Mouse (Mus musculus) liver, postnatal 0 days (tissue): Measurements from ENCODE around the gene Nox1.
"Not testable (repeated sequence)": the region's sequence is repeated elsewhere in the genome, so short reads cannot be mapped to it uniquely, and the experiment has no call there.

Experiments
- CTCF ChIP-seq: sonication (generic); IDR thresholded peaks from 2 replicates; pipeline ENCODE4 v1.5.1; 2016; ENCODE audit warnings: antibody characterized with exemption, low read depth
- EP300 ChIP-seq: IDR thresholded peaks from 2 replicates; pipeline ENCODE4 v1.6.1; 2016; ENCODE audit warnings: antibody characterized with exemption, low read depth, mild to moderate bottlenecking

DNA sequence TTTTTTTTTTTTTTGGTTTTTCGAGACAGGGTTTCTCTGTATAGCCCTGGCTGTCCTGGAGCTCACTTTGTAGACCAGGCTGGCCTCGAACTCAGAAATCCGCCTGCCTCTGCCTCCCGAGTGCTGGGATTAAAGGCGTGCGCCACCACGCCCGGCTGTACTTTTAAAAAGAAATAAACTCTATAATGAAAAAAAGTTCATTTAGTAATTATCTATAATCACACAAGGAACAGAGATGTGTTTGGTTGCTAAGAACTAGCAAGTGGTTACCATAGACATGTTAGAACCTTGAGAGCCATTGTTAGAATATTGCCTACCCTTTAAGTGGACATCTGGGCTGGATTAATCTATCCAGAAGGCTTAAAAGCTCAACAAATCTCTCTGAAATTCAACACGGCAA lies 34.6 kb downstream of the Nox1 start, which contains the start of gene Arl13a:
- not testable (repeated sequence) for TF ChIP-seq CTCF, EP300
